Mouse (Mus musculus): ENCODE measurements around the gene Trip6. TPM values are rescaled to one million over a fixed set of nuclear protein-coding genes. Genes with fewer than 3 reads are reported as not detected.
A peak's percentile ranks its signal among the peaks of the same experiment; 100 is the strongest.

Trip6 gene
- polyA plus RNA-seq, 1 experiment from 2014 or later: 90.5 TPM

- Histone ChIP-seq H3K4me3 (ENCODE audit: low read length) (peak overlapping the region; percentile 90), H3K4me2 (ENCODE audit: low read depth, low read length) (peak overlapping the region; percentile 62), H3K4me1 (replicated peaks; ENCODE audit: control insufficient read depth, insufficient read depth, low read length) (peaks cover 50% of the 10 kb centered on the region), H3K36me3 (ENCODE audit: control insufficient read depth, insufficient read depth, low read length) (no peaks in the 10 kb centered on the region), H3K27ac (ENCODE audit: low read length) (peak overlapping the region; percentile 99), H3K9me3 (ENCODE audit: control insufficient read depth, low read length) (no peaks in the 10 kb centered on the region), H3K9ac (ENCODE audit: low read length) (peak overlapping the region; percentile 70), H3K27me3 (ENCODE audit: control insufficient read depth, insufficient read depth, low read depth, low read length) (no peaks in the 10 kb centered on the region)
- peak; percentile 44 for ATAC-seq (ENCODE audit: low read depth)
- 1% methylated on average over 33 of the region's 33 CpGs for WGBS
These were observed 34.5 kb upstream of the Trip6 start for GRCm38 (mm10) chr5:137348482-137349383.

- Histone ChIP-seq H3K4me3 (ENCODE audit: low read length) (peak overlapping the region; percentile 90; the same call in 1 of the 2 replicates), H3K9me3 (ENCODE audit: control insufficient read depth, low read length) (no peaks in the 10 kb centered on the region), H3K27ac (ENCODE audit: low read length) (peak overlapping the region; percentile 99), H3K36me3 (ENCODE audit: control insufficient read depth, insufficient read depth, low read length) (no peaks in the 10 kb centered on the region), H3K4me2 (ENCODE audit: low read depth, low read length) (peak overlapping the region; percentile 62), H3K27me3 (ENCODE audit: control insufficient read depth, insufficient read depth, low read depth, low read length) (no peaks in the 10 kb centered on the region), H3K4me1 (replicated peaks; ENCODE audit: control insufficient read depth, insufficient read depth, low read length) (peaks cover 46% of the 10 kb centered on the region), H3K9ac (ENCODE audit: low read length) (peak overlapping the region; percentile 70)
- ATAC-seq (ENCODE audit: low read depth): no peak
- 5% methylated on average over 7 of the region's 7 CpGs for WGBS
These were observed 33.7 kb upstream of the Trip6 start for GRCm38 (mm10) chr5:137347856-137348255.

- Histone ChIP-seq H3K9ac (ENCODE audit: low read length) (no peak overlapping the region), H3K27ac (ENCODE audit: low read length) (peak overlapping the region; percentile 87), H3K4me1 (replicated peaks; ENCODE audit: control insufficient read depth, insufficient read depth, low read length) (peaks cover 40% of the 10 kb centered on the region), H3K27me3 (ENCODE audit: control insufficient read depth, insufficient read depth, low read depth, low read length) (no peaks in the 10 kb centered on the region), H3K9me3 (ENCODE audit: control insufficient read depth, low read length) (no peaks in the 10 kb centered on the region), H3K4me2 (ENCODE audit: low read depth, low read length) (no peak overlapping the region), H3K4me3 (ENCODE audit: low read length) (no peak overlapping the region), H3K36me3 (ENCODE audit: control insufficient read depth, insufficient read depth, low read length) (no peaks in the 10 kb centered on the region)
- WGBS: 59% methylated on average over 4 of the region's 4 CpGs
- ATAC-seq (ENCODE audit: low read depth): no peak
These were observed 32.8 kb upstream of the Trip6 start for GRCm38 (mm10) chr5:137346983-137347382.

GRCm38 (mm10) chr5:137346388-137346787 is 32.2 kb upstream of the Trip6 start:
- Histone ChIP-seq H3K4me2 (ENCODE audit: low read depth, low read length) (peak overlapping the region; percentile 36; the same call in 1 of the 2 replicates), H3K9me3 (ENCODE audit: control insufficient read depth, low read length) (no peaks in the 10 kb centered on the region), H3K4me3 (ENCODE audit: low read length) (no peak overlapping the region), H3K9ac (ENCODE audit: low read length) (no peak overlapping the region), H3K36me3 (ENCODE audit: control insufficient read depth, insufficient read depth, low read length) (no peaks in the 10 kb centered on the region), H3K4me1 (replicated peaks; ENCODE audit: control insufficient read depth, insufficient read depth, low read length) (peaks cover 37% of the 10 kb centered on the region), H3K27me3 (ENCODE audit: control insufficient read depth, insufficient read depth, low read depth, low read length) (no peaks in the 10 kb centered on the region), H3K27ac (ENCODE audit: low read length) (peak overlapping the region; percentile 87)
- no peak for ATAC-seq (ENCODE audit: low read depth)
- 34% methylated on average over 1 of the region's 1 CpGs for WGBS

- Histone ChIP-seq H3K27me3 (ENCODE audit: control insufficient read depth, insufficient read depth, low read depth, low read length) (no peaks in the 10 kb centered on the region), H3K9me3 (ENCODE audit: control insufficient read depth, low read length) (no peaks in the 10 kb centered on the region), H3K27ac (ENCODE audit: low read length) (peak overlapping the region; percentile 87), H3K36me3 (ENCODE audit: control insufficient read depth, insufficient read depth, low read length) (no peaks in the 10 kb centered on the region), H3K4me1 (replicated peaks; ENCODE audit: control insufficient read depth, insufficient read depth, low read length) (peaks cover 37% of the 10 kb centered on the region), H3K9ac (ENCODE audit: low read length) (0 out of 2 replicates have a peak overlapping the region, but pooled peaks have one; percentile 5), H3K4me3 (ENCODE audit: low read length) (peak overlapping the region; percentile 19; the same call in 1 of the 2 replicates), H3K4me2 (ENCODE audit: low read depth, low read length) (peak overlapping the region; percentile 36)
- WGBS: 7% methylated on average over 9 of the region's 9 CpGs
- ATAC-seq (ENCODE audit: low read depth): peak; percentile 9; the same call in 1 of the 2 replicates
These were observed 31.6 kb upstream of the Trip6 start for GRCm38 (mm10) chr5:137345821-137346220.

GRCm38 (mm10) chr5:137343869-137344268 is 29.7 kb upstream of the Trip6 start:
- Histone ChIP-seq H3K36me3 (ENCODE audit: control insufficient read depth, insufficient read depth, low read length) (no peaks in the 10 kb centered on the region), H3K9me3 (ENCODE audit: control insufficient read depth, low read length) (no peaks in the 10 kb centered on the region), H3K4me2 (ENCODE audit: low read depth, low read length) (no peak overlapping the region), H3K4me1 (replicated peaks; ENCODE audit: control insufficient read depth, insufficient read depth, low read length) (peaks cover 46% of the 10 kb centered on the region), H3K4me3 (ENCODE audit: low read length) (no peak overlapping the region), H3K27me3 (ENCODE audit: control insufficient read depth, insufficient read depth, low read depth, low read length) (no peaks in the 10 kb centered on the region), H3K9ac (ENCODE audit: low read length) (no peak overlapping the region), H3K27ac (ENCODE audit: low read length) (no peak overlapping the region)
- no peak for ATAC-seq (ENCODE audit: low read depth)

GRCm38 (mm10) chr5:137343412-137343811 is 29.2 kb upstream of the Trip6 start:
- peaks cover 42% of the 10 kb centered on the region for H3K4me1 ChIP-seq (replicated peaks; ENCODE audit: control insufficient read depth, insufficient read depth, low read length)
- 89% methylated on average over 5 of the region's 5 CpGs for WGBS

GRCm38 (mm10) chr5:137342407-137343012 is 28.3 kb upstream of the Trip6 start:
- Histone ChIP-seq H3K4me1 (replicated peaks; ENCODE audit: control insufficient read depth, insufficient read depth, low read length) (peaks cover 40% of the 10 kb centered on the region), H3K4me3 (ENCODE audit: low read length) (no peak overlapping the region), H3K27ac (ENCODE audit: low read length) (peak overlapping the region; percentile 80), H3K27me3 (ENCODE audit: control insufficient read depth, insufficient read depth, low read depth, low read length) (no peaks in the 10 kb centered on the region), H3K36me3 (ENCODE audit: control insufficient read depth, insufficient read depth, low read length) (no peaks in the 10 kb centered on the region), H3K9me3 (ENCODE audit: control insufficient read depth, low read length) (no peaks in the 10 kb centered on the region), H3K9ac (ENCODE audit: low read length) (no peak overlapping the region), H3K4me2 (ENCODE audit: low read depth, low read length) (no peak overlapping the region)
- 29% methylated on average over 7 of the region's 7 CpGs for WGBS
- no peak for ATAC-seq (ENCODE audit: low read depth)

More at GRCm38 (mm10) chr5:137343412-137343811, 29.2 kb upstream of the Trip6 start:
- Histone ChIP-seq H3K36me3 (ENCODE audit: control insufficient read depth, insufficient read depth, low read length) (no peaks in the 10 kb centered on the region), H3K9ac (ENCODE audit: low read length) (no peak overlapping the region), H3K27me3 (ENCODE audit: control insufficient read depth, insufficient read depth, low read depth, low read length) (no peaks in the 10 kb centered on the region), H3K27ac (ENCODE audit: low read length) (peak overlapping the region; percentile 80), H3K4me2 (ENCODE audit: low read depth, low read length) (no peak overlapping the region), H3K4me3 (ENCODE audit: low read length) (no peak overlapping the region), H3K9me3 (ENCODE audit: control insufficient read depth, low read length) (no peaks in the 10 kb centered on the region)
- ATAC-seq (ENCODE audit: low read depth): no peak

GRCm38 (mm10) chr5:137340222-137340621 is 26.0 kb upstream of the Trip6 start:
- no peak for ATAC-seq (ENCODE audit: low read depth)
- no peaks in the 10 kb centered on the region for H3K9me3 ChIP-seq (ENCODE audit: control insufficient read depth, low read length)
- H3K36me3 ChIP-seq (ENCODE audit: control insufficient read depth, insufficient read depth, low read length): no peaks in the 10 kb centered on the region
- H3K4me2 ChIP-seq (ENCODE audit: low read depth, low read length): no peak overlapping the region
- H3K9ac ChIP-seq (ENCODE audit: low read length): no peak overlapping the region
- peak overlapping the region; percentile 93 for H3K27ac ChIP-seq (ENCODE audit: low read length)
- peaks cover 24% of the 10 kb centered on the region for H3K4me1 ChIP-seq (replicated peaks; ENCODE audit: control insufficient read depth, insufficient read depth, low read length)
- no peak overlapping the region for H3K4me3 ChIP-seq (ENCODE audit: low read length)
- 68% methylated on average over 6 of the region's 6 CpGs for WGBS
- H3K27me3 ChIP-seq (ENCODE audit: control insufficient read depth, insufficient read depth, low read depth, low read length): no peaks in the 10 kb centered on the region
